Mouse (Mus musculus): ENCODE measurements around the gene Ubxn11.

The Ubxn11 gene

GRCm38 (mm10) chr4:134154354-134154753 is 52.0 kb downstream of the Ubxn11 start:
- DNase-seq = no peak

- no peak for DNase-seq
These were observed 53.2 kb downstream of the Ubxn11 start for GRCm38 (mm10) chr4:134155531-134155930.

GRCm38 (mm10) chr4:134155961-134156465 is 53.6 kb downstream of the Ubxn11 start:
- no peak for DNase-seq

GRCm38 (mm10) chr4:134156744-134157143 is 54.4 kb downstream of the Ubxn11 start:
- peak; percentile 42 for DNase-seq

- DNase-seq = no peak
These were observed 55.2 kb downstream of the Ubxn11 start for GRCm38 (mm10) chr4:134157558-134157957.

GRCm38 (mm10) chr4:134158774-134159173 is 56.4 kb downstream of the Ubxn11 start:
- DNase-seq = no peak

- peak; percentile 60 for DNase-seq
These were observed 57.7 kb downstream of the Ubxn11 start for GRCm38 (mm10) chr4:134160071-134160470.

- no peak for DNase-seq
These were observed 62.2 kb downstream of the Ubxn11 start for GRCm38 (mm10) chr4:134164591-134164990.

GRCm38 (mm10) chr4:134165024-134165423 is 62.7 kb downstream of the Ubxn11 start:
- DNase-seq = no peak

- no peak for DNase-seq
These were observed 63.4 kb downstream of the Ubxn11 start for GRCm38 (mm10) chr4:134165548-134166465.

GRCm38 (mm10) chr4:134166906-134167305 is 64.5 kb downstream of the Ubxn11 start:
- no peak for DNase-seq

- DNase-seq = no peak
These were observed 70.0 kb downstream of the Ubxn11 start for GRCm38 (mm10) chr4:134172391-134172790.

Measured in lung, postnatal 36 days (tissue).